Mouse (Mus musculus) CH12.LX (cell line): Measurements from ENCODE around the gene Btbd6.
A peak's percentile ranks its signal among the peaks of the same experiment; 100 is the strongest.

Experiments used
- CHD2 ChIP-seq: IDR thresholded peaks from 2 replicates; pipeline ENCODE4 v1.6.1; 2011; ENCODE audit warnings: low read length, improper control_type of control experiment
- CTCF ChIP-seq, 2 experiments: IDR thresholded peaks in 1 of 2; conservative IDR thresholded peaks in 1 of 2; 2 replicates each; pipeline ENCODE4 v1.5.1; 2011 to 2012; ENCODE audit warnings: low read depth in 2 of 2, low read length in 2 of 2, improper control_type of control experiment in 1 of 2, inconsistent platforms in 1 of 2, mild to moderate bottlenecking in 1 of 2, moderate library complexity in 1 of 2
- ELF1 ChIP-seq: IDR thresholded peaks from 2 replicates; pipeline ENCODE4 v1.6.1; 2014; ENCODE audit warnings: low read depth, mild to moderate bottlenecking, inconsistent platforms, low read length, improper control_type of control experiment
- ETS1 ChIP-seq: conservative IDR thresholded peaks from 2 replicates; pipeline ENCODE4 v1.6.1; 2012; ENCODE audit warnings: low read depth, mild to moderate bottlenecking, inconsistent platforms, low read length, improper control_type of control experiment, moderate library complexity
- MAZ ChIP-seq: IDR thresholded peaks from 2 replicates; pipeline ENCODE4 v1.6.1; 2012; ENCODE audit warnings: low read depth, mild to moderate bottlenecking, inconsistent platforms, low read length, improper control_type of control experiment, moderate library complexity
- PAX5 ChIP-seq: IDR thresholded peaks from 2 replicates; pipeline ENCODE4 v1.6.1; 2012; ENCODE audit warnings: low read length, inconsistent platforms, mixed read lengths
- POLR2A ChIP-seq: IDR thresholded peaks from 2 replicates; pipeline ENCODE4 v1.6.1; 2011; ENCODE audit warnings: low read depth, mild to moderate bottlenecking, improper control_type of control experiment, low read length

DNA sequence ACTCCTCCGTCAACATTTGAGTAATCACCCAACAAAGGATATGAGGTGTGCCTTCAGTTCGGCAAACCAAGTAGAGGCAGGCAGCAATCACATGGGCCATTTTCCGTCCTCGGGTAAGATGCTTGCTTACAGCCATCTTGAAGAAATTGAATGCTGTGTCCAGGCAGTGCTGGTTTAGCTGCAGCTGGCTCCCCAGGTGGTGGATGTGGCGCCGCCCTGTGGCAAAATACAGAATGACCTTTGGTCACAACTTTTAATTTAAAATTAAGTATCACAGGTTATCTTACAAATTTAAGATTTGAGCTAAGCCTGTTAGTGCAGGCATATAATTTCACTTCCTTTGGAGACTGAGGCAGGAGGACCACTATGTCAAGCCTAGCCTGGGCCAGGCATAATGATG lies 11.6 kb downstream of the Btbd6 start:
- TF ChIP-seq CHD2 (no peak), CTCF (conservative IDR thresholded peaks at IDR 0.05 in 1 of 2, IDR thresholded peaks at IDR 0.05 in 1 of 2; ENCODE audit: low read depth in 2 of 2, low read length in 2 of 2) (peak; percentile 30 to 58; a peak in 3 of 4 replicates), POLR2A (no peak), ETS1 (no peak), PAX5 (no peak), ELF1 (no peak), MAZ (no peak)
